Mouse (Mus musculus) ES-E14 (cell line): ENCODE measurements around the gene Ndufs1. TPM values are rescaled to one million over a fixed set of nuclear protein-coding genes. Genes with fewer than 3 reads are reported as not detected.

Source experiments
- DNase-seq: peaks from one replicate; pipeline ENCODE4 v3.0.0-alpha.2; 2013; ENCODE audit warnings: low read depth, low spot score
- H3K27ac ChIP-seq: 2 replicates; pipeline ENCODE4 v1.5.1; 2012; ENCODE audit warnings: low read depth, mild to moderate bottlenecking, low read length, moderate library complexity, mixed read lengths; ENCODE audit not compliant: poor library complexity, insufficient read depth, severe bottlenecking
- H3K36me3 ChIP-seq: 2 replicates; pipeline ENCODE4 v1.6.1; 2012; ENCODE audit warnings: mild to moderate bottlenecking, low read length, moderate library complexity, mixed read lengths; ENCODE audit not compliant: control insufficient read depth, poor library complexity, insufficient read depth, severe bottlenecking
- H3K4me1 ChIP-seq, 2 experiments: fragments of 150-350 bp in 1 of 2; sonication (generic) in 1 of 2; 2 replicates each; pipeline ENCODE4 v1.6.1; 2012; ENCODE audit warnings: low read length in 2 of 2, mild to moderate bottlenecking in 1 of 2, mixed read lengths in 1 of 2; ENCODE audit not compliant: control insufficient read depth in 2 of 2, insufficient read depth in 2 of 2, poor library complexity in 1 of 2
- H3K4me3 ChIP-seq, 2 experiments: fragments of 150-350 bp in 1 of 2; sonication (generic) in 1 of 2; 2 replicates each; pipeline ENCODE4 v1.5.1; 2012; ENCODE audit warnings: low read length in 2 of 2, low read depth in 1 of 2, mild to moderate bottlenecking in 1 of 2, mixed read lengths in 1 of 2; ENCODE audit not compliant: insufficient read depth in 1 of 2, poor library complexity in 1 of 2, severe bottlenecking in 1 of 2
- H3K9ac ChIP-seq: 2 replicates; pipeline ENCODE4 v1.6.1; 2012; ENCODE audit warnings: low read depth, mild to moderate bottlenecking, low read length, mixed read lengths; ENCODE audit not compliant: poor library complexity, insufficient read depth, severe bottlenecking
- H3K9me3 ChIP-seq: fragments of 150-350 bp; sonication (generic); 2 replicates; pipeline ENCODE4 v1.6.1; 2012; ENCODE audit warnings: low read depth, mild to moderate bottlenecking, low read length; ENCODE audit not compliant: control insufficient read depth, insufficient read depth
- CHD2 ChIP-seq: IDR thresholded peaks from 2 replicates; pipeline ENCODE4 v1.6.1; 2014; ENCODE audit warnings: mild to moderate bottlenecking, low read depth, low read length, inconsistent platforms
- HCFC1 ChIP-seq: IDR thresholded peaks from 2 replicates; pipeline ENCODE4 v1.6.1; 2012; ENCODE audit warnings: low read length, inconsistent platforms, borderline replicate concordance; ENCODE audit not compliant: insufficient read depth
- MAFK ChIP-seq: IDR thresholded peaks from 2 replicates; pipeline ENCODE4 v1.6.1; 2014; ENCODE audit warnings: mild to moderate bottlenecking, low read depth, low read length, inconsistent platforms; ENCODE audit not compliant: insufficient read depth
- ZC3H11A ChIP-seq: IDR thresholded peaks from 2 replicates; pipeline ENCODE4 v1.6.1; 2012; ENCODE audit warnings: low read depth, mild to moderate bottlenecking, inconsistent platforms, low read length, borderline replicate concordance
- ZNF384 ChIP-seq: IDR thresholded peaks from 2 replicates; pipeline ENCODE4 v1.6.1; 2012; ENCODE audit warnings: low read depth, low read length, inconsistent platforms
- in situ Hi-C, 2 experiments: fragments of 600-800 bp; cut with MboI; formaldehyde crosslinking; loops; one replicate each; pipeline ENCODE4 v1.15.1; 2025; ENCODE audit warnings: low sequenced_read_pairs in 2 of 2, inconsistent platforms in 1 of 2; ENCODE audit not compliant: unreplicated experiment in 2 of 2
- total RNA-seq: library from RNA; depleted of rRNA; stranded (reverse); fragments of 300-350 nt; gene quantifications from 2 replicates; pipeline ENCODE4 v1.2.3, GENCODE M21; 2012

Ndufs1 gene
- total RNA-seq, 1 experiment: 101 TPM

DNA sequence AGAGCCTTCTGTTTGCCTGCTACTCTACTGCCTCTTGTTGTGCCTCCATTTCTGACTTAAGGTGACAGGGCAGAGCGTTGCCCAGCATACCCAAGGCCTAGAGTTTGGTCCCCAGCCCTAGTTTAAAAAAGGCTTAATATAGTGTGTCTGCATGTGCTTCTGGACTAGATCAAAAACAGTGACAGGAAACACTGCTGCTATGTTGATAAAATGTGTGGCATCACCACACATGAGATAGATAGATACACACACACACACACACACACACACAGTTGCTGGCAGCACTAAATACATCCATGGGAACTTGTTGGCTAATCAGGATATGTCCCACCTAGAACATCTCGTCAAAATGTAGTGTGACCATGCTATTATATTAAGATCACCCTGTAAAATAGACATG, 56.3 kb downstream of the Ndufs1 start:
- in situ Hi-C loops: no loop called here
- peaks cover 2 to 8% of the 10 kb centered on the region in 2 experiments; a peak in 3 of 4 replicates for H3K4me1 ChIP-seq
- H3K36me3 ChIP-seq: peaks cover 24% of the 10 kb centered on the region
- H3K9me3 ChIP-seq: no peaks in the 10 kb centered on the region
- DNase-seq: no peak
- no peak overlapping the region for H3K9ac ChIP-seq
- no peak overlapping the region for H3K4me3 ChIP-seq
- TF ChIP-seq CHD2: no peak
- TF ChIP-seq HCFC1: no peak
- no peak for TF ChIP-seq ZNF384
- no peak for TF ChIP-seq ZC3H11A
- no peak for TF ChIP-seq MAFK
- no peak overlapping the region for H3K27ac ChIP-seq

DNA sequence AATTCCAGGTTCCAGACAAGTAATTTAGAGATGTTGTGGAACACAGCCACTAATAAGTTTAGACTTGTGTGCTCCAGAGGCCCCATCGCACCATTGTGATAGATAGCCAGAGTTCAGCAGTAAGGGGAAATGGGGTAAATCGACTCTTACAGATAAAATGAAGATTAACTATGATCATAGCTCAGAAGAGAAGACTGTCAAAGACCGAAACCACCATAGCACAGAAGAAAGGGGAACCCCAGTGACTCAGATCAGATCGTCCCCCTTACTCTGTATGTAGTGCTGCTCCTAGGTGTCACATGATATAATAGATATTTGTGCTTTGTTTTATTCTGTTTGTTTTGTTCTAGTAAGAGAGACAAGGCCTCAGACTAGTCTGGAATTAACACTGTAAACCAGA, 57.0 kb downstream of the Ndufs1 start:
- no peak overlapping the region for H3K4me3 ChIP-seq
- no peak overlapping the region for H3K9ac ChIP-seq
- no peaks in the 10 kb centered on the region for H3K9me3 ChIP-seq
- peaks cover 2 to 8% of the 10 kb centered on the region in 2 experiments; a peak in 3 of 4 replicates for H3K4me1 ChIP-seq
- H3K36me3 ChIP-seq: peaks cover 24% of the 10 kb centered on the region
- H3K27ac ChIP-seq: no peak overlapping the region; the same call in 1 of the 2 replicates
- in situ Hi-C loops: no loop called here
- no peak for TF ChIP-seq ZNF384
- no peak for TF ChIP-seq ZC3H11A
- no peak for TF ChIP-seq CHD2
- TF ChIP-seq HCFC1: no peak
- no peak for TF ChIP-seq MAFK
- no peak for DNase-seq

DNA sequence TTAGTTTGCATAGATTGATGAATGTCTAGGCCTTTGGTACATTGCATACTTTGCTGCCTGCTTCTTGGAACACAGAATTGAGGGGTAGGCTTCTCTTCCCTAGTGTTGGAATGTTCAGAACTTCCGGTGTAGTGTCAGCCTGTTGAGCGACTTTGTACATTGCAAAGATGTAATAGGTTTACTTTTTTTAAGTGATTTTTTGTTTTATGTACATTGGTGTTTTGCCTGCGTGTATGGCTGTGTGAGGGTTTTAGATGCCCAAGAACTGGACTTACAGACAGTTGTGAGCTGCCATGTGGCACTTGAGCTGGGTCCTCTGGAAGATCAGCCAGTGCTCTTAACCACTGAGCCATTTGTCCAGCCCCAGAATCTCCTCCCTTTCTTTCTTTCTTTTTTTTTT, 61.1 kb downstream of the Ndufs1 start:
- in situ Hi-C loops: no loop called here
- no peak for DNase-seq
- Histone ChIP-seq H3K36me3 (peaks cover 10% of the 10 kb centered on the region), H3K4me3 (peak overlapping the region; percentile 75 to 100), H3K9ac (peak overlapping the region; percentile 65; the same call in 1 of the 2 replicates), H3K27ac (peak overlapping the region; percentile 99; the same call in 1 of the 2 replicates), H3K4me1 (peaks cover 2 to 9% of the 10 kb centered on the region in 2 experiments; a peak in 3 of 4 replicates), H3K9me3 (no peaks in the 10 kb centered on the region)
- TF ChIP-seq HCFC1 (no peak), CHD2 (no peak), MAFK (no peak), ZNF384 (no peak), ZC3H11A (no peak)

DNA sequence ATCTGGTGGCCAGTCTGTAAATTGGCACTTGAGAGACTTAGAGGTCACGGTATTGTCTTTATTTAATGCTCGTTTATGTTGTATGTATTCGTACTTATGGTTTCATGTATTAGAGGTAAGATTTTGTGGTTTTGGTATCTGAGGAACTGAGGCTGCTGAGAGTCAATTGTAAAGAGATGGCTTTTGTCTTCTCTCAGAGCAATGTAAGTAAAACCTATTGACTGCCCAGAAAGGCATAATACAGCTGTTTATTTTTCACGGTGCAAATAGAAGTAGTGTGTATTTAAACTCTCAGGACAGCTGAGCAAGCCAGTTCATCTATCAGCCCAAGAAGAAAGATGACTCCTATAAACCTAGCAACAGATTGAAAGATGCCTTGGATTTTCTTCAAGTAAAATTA, 61.5 kb downstream of the Ndufs1 start:
- H3K9ac ChIP-seq: peak overlapping the region; percentile 65; the same call in 1 of the 2 replicates

DNA sequence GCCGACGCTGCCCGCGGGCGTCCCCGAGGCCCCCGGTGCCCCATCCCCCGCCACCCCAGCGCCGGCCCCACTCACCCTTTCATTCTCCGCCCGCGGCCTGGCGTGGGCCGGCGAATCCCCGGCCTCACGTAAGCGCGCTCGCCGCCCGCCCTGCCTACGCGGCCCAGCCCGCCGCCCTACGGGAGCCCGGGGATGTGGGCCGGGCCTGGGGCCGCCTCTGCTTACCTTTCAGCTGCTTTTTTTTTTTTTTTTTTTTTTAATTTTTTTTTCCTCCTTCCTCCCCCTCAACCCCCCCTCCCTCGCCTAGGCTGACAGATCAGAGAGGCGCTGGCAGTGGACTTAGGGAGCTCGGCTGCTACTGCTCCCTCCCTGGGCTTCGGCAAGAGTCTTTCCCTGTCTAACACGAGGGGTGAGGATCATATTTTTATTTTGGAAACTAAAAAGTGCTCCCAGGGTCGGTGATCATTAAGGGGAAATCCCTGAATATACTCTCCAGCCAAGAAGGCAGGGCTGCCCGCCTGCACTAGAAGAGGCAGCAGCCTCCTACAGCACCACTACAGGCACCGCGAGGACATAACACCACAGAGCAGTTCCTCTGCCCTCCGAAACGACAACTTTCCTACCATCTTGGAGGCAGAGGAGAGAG, 62.4 kb downstream of the Ndufs1 start, which contains the start of gene Ino80d:
TSS of gene Ino80d (minus strand) at position 532 of the 646 bp plus-strand sequence.
- H3K36me3 ChIP-seq: peaks cover 6% of the 10 kb centered on the region; the same call in 1 of the 2 replicates
- H3K27ac ChIP-seq: peak within 1 kb of the TSS; percentile 99
- H3K4me3 ChIP-seq: peak within 1 kb of the TSS; percentile 85 to 100
- H3K9ac ChIP-seq: peak within 1 kb of the TSS; percentile 100
- DNase-seq: peak; percentile 65
- peaks cover 8 to 9% of the 10 kb centered on the region in 2 experiments for H3K4me1 ChIP-seq
- in situ Hi-C loops: no loop called here
- H3K9me3 ChIP-seq: no peaks in the 10 kb centered on the region
- TF ChIP-seq CHD2: no peak
- no peak for TF ChIP-seq HCFC1
- peak; percentile 93 for TF ChIP-seq ZNF384
- no peak for TF ChIP-seq ZC3H11A

More for the DNA sequence above, 61.5 kb downstream of the Ndufs1 start:
- H3K4me1 ChIP-seq: peaks cover 5 to 9% of the 10 kb centered on the region in 2 experiments
- H3K36me3 ChIP-seq: peaks cover 8% of the 10 kb centered on the region
- in situ Hi-C loops: no loop called here
- no peak for TF ChIP-seq ZC3H11A
- no peak for TF ChIP-seq MAFK
- TF ChIP-seq CHD2: no peak
- TF ChIP-seq HCFC1: no peak
- no peak for TF ChIP-seq ZNF384
- no peaks in the 10 kb centered on the region for H3K9me3 ChIP-seq
- H3K27ac ChIP-seq: peak overlapping the region; percentile 99; the same call in 1 of the 2 replicates
- peak overlapping the region; percentile 75 to 100 for H3K4me3 ChIP-seq
- DNase-seq: no peak
